Mouse (Mus musculus): ENCODE results near the gene Bcas3. TPM values are rescaled to one million over a fixed set of nuclear protein-coding genes. Genes with fewer than 3 reads are reported as not detected.

Bcas3 gene
- polyA plus RNA-seq, 1 experiment from 2014 or later = 28.5 TPM

GRCm38 (mm10) chr11:85780303-85780702, 427.3 kb downstream of the Bcas3 start:
- Histone ChIP-seq H3K4me1 (replicated peaks) (no peaks in the 10 kb centered on the region), H3K9ac (replicated peaks) (no peak overlapping the region), H3K4me2 (replicated peaks) (no peak overlapping the region), H3K27me3 (peaks cover 10% of the 10 kb centered on the region; the same call in 1 of the 2 replicates), H3K36me3 (no peaks in the 10 kb centered on the region), H3K9me3 (no peaks in the 10 kb centered on the region), H3K27ac (no peak overlapping the region), H3K4me3 (replicated peaks) (no peak overlapping the region)
- WGBS = 75% methylated on average over 4 of the region's 4 CpGs
- no peak for ATAC-seq

GRCm38 (mm10) chr11:85786113-85786718, 433.2 kb downstream of the Bcas3 start:
- H3K9me3 ChIP-seq = no peaks in the 10 kb centered on the region
- H3K9ac ChIP-seq (replicated peaks) = no peak overlapping the region
- H3K4me3 ChIP-seq (replicated peaks) = no peak overlapping the region
- H3K36me3 ChIP-seq = no peaks in the 10 kb centered on the region
- H3K4me2 ChIP-seq (replicated peaks) = no peak overlapping the region
- H3K27ac ChIP-seq = no peak overlapping the region
- WGBS = 77% methylated on average over 3 of the region's 3 CpGs
- H3K4me1 ChIP-seq (replicated peaks) = no peaks in the 10 kb centered on the region
- H3K27me3 ChIP-seq = peaks cover 3% of the 10 kb centered on the region; the same call in 1 of the 2 replicates
- no peak for ATAC-seq

DNA sequence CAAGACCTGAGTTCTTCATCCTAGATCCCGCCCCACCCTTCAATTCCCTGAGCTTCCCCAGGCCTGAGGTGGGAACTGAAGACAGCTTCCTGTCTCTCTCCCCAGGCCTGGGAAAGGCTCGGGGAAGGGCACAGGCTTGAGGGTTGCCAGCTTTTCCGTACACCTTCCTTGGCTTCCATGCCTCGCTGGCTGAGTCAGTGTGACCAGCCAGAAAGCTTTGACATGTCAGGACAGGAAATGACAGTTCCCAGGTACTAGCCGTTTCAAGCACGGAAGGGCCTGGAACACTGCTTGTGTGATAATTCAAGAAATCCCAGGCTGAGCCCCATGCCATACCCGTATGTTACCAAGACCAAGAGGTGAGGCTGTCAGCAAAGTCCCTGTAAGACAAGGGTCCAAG, 436.8 kb downstream of the Bcas3 start:
- no peaks in the 10 kb centered on the region for H3K27me3 ChIP-seq
- no peak overlapping the region for H3K4me3 ChIP-seq (replicated peaks)
- 91% methylated on average over 7 of the region's 7 CpGs for WGBS
- no peaks in the 10 kb centered on the region for H3K36me3 ChIP-seq
- no peak overlapping the region for H3K9ac ChIP-seq (replicated peaks)
- no peaks in the 10 kb centered on the region for H3K9me3 ChIP-seq
- ATAC-seq = no peak
- no peaks in the 10 kb centered on the region for H3K4me1 ChIP-seq (replicated peaks)
- H3K27ac ChIP-seq = no peak overlapping the region
- no peak overlapping the region for H3K4me2 ChIP-seq (replicated peaks)

DNA sequence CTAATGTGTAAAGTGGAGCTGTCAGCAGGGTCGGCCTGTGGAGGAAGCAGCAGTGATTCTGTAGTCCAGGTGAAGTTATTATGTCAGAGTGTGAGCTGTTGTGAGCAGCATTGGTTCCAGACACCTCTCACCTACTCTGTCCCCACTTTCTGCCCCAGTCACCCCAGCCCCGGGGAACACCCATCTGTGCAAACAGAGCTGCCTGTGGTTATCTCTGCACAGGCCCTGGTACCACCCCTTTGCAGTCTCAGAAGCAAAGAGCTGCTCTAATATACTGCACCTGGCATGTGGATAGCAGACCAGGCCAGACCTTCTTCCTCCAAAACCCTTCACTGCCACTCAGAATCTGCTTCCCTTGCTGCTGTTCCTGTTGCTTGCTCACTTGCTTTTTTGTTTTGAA, 437.3 kb downstream of the Bcas3 start:
- no peak for ATAC-seq
- Histone ChIP-seq H3K4me2 (replicated peaks) (no peak overlapping the region), H3K4me1 (replicated peaks) (no peaks in the 10 kb centered on the region), H3K4me3 (replicated peaks) (no peak overlapping the region), H3K9me3 (no peaks in the 10 kb centered on the region), H3K36me3 (no peaks in the 10 kb centered on the region), H3K27me3 (no peaks in the 10 kb centered on the region), H3K9ac (replicated peaks) (no peak overlapping the region), H3K27ac (no peak overlapping the region)
- 81% methylated on average over 2 of the region's 2 CpGs for WGBS

DNA sequence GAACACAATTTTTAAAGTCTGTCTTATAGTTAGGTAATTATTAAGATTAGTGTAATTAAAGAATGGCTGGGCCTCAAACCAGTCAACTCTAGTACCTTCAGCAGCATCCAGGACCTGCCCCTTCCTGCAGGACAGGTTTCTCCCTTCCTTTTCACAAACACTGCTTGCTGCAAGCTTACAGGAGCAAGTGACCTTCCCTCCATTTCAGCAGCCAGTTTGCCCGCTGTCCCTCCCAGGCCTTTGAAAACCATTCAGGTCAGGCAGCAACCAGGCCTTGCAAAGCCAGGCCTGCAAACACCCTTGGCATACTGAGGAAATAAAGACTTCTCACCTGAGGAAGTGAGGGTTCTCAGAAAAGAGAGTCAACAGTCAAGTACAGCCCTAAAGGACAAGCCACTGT, 438.2 kb downstream of the Bcas3 start:
- no peak for ATAC-seq
- Histone ChIP-seq H3K27me3 (no peaks in the 10 kb centered on the region), H3K36me3 (no peaks in the 10 kb centered on the region), H3K4me2 (replicated peaks) (no peak overlapping the region), H3K4me1 (replicated peaks) (no peaks in the 10 kb centered on the region), H3K9ac (replicated peaks) (no peak overlapping the region), H3K27ac (no peak overlapping the region), H3K4me3 (replicated peaks) (no peak overlapping the region), H3K9me3 (no peaks in the 10 kb centered on the region)
- 75% methylated on average over 1 of the region's 1 CpGs for WGBS

- H3K4me3 ChIP-seq (replicated peaks) = no peak overlapping the region
- no peaks in the 10 kb centered on the region for H3K36me3 ChIP-seq
- H3K4me2 ChIP-seq (replicated peaks) = no peak overlapping the region
- H3K9me3 ChIP-seq = no peaks in the 10 kb centered on the region
- no peaks in the 10 kb centered on the region for H3K27me3 ChIP-seq
- no peak overlapping the region for H3K27ac ChIP-seq
- H3K9ac ChIP-seq (replicated peaks) = no peak overlapping the region
- no peak for ATAC-seq
- WGBS = 67% methylated on average over 12 of the region's 12 CpGs
- no peaks in the 10 kb centered on the region for H3K4me1 ChIP-seq (replicated peaks)
Observed at GRCm38 (mm10) chr11:85792534-85793215, 439.7 kb downstream of the Bcas3 start.

DNA sequence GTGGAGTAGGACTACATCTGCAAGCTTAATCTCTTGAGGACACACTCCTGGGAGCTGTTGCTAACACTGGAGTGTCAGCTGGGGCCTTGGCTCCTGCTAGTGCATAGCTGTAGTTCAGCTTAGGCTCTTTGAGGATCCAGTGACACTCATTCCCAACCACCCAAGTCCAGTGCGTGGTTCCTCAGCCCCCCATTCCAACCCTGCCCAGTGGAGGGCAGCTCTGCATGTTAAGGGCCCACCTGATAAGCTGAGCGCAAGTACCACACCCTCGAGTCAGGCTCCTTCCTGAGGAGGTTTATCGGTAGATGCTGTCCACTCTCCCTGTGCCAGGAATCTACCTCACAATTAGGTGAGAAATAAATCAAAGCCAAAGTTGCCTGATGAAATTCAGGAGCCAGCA, 446.5 kb downstream of the Bcas3 start:
- ATAC-seq = no peak
- H3K27ac ChIP-seq = no peak overlapping the region

GRCm38 (mm10) chr11:85799856-85800255, 446.9 kb downstream of the Bcas3 start:
- H3K27me3 ChIP-seq = no peaks in the 10 kb centered on the region
- H3K4me3 ChIP-seq (replicated peaks) = no peak overlapping the region
- no peaks in the 10 kb centered on the region for H3K4me1 ChIP-seq (replicated peaks)
- H3K9me3 ChIP-seq = no peaks in the 10 kb centered on the region
- 72% methylated on average over 19 of the region's 19 CpGs for WGBS
- ATAC-seq = no peak
- no peak overlapping the region for H3K4me2 ChIP-seq (replicated peaks)
- H3K9ac ChIP-seq (replicated peaks) = no peak overlapping the region
- no peak overlapping the region for H3K27ac ChIP-seq
- no peaks in the 10 kb centered on the region for H3K36me3 ChIP-seq

More for the DNA sequence above, 446.5 kb downstream of the Bcas3 start:
- WGBS = 91% methylated on average over 4 of the region's 4 CpGs
- H3K27me3 ChIP-seq = no peaks in the 10 kb centered on the region
- H3K9ac ChIP-seq (replicated peaks) = no peak overlapping the region
- H3K4me2 ChIP-seq (replicated peaks) = no peak overlapping the region
- no peaks in the 10 kb centered on the region for H3K4me1 ChIP-seq (replicated peaks)
- H3K36me3 ChIP-seq = no peaks in the 10 kb centered on the region
- no peak overlapping the region for H3K4me3 ChIP-seq (replicated peaks)
- H3K9me3 ChIP-seq = no peaks in the 10 kb centered on the region

DNA sequence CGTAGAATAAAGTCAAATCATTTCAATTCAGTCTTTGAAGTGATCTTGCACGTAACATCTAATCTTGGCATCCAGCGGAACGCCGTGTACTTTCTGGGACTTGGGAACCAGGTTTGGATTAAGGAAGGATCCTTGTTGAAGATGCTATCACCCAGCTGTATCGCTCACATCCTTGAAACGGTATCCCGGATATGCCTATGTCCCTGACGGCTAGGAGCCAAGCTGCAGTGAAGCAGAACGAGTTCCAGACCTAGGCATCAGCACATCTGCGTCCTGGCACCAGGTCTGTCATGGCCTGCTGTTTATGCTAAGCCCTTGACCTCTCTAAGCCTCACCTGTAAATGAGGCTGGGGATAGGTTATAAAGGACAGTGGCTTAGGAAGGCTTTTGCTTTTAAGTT, 447.4 kb downstream of the Bcas3 start:
- Histone ChIP-seq H3K4me2 (replicated peaks) (no peak overlapping the region), H3K27ac (no peak overlapping the region), H3K9me3 (no peaks in the 10 kb centered on the region), H3K36me3 (no peaks in the 10 kb centered on the region), H3K27me3 (no peaks in the 10 kb centered on the region), H3K9ac (replicated peaks) (no peak overlapping the region), H3K4me3 (replicated peaks) (no peak overlapping the region), H3K4me1 (replicated peaks) (no peaks in the 10 kb centered on the region)
- no peak for ATAC-seq
- WGBS = 74% methylated on average over 11 of the region's 11 CpGs

DNA sequence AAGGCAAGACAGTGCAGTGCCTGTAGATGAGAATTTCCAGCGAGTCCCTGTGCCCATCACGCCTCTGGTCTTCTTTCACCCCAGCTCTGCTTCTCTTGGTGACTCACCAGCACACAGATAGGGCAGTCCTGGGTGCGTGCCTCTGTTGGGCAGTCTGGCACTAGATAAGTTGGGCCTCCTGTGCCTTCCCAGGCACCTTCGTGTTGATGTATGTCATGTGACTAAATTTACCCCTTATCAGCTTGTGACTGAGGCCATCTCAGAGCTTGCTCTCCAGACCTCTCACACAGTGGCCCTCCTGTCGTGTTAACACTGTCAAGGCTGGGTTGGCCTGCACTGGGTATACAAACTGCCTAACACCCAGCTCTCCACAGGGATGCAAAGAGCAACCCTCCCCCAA, 451.1 kb downstream of the Bcas3 start:
- ATAC-seq = no peak
- Histone ChIP-seq H3K27me3 (no peaks in the 10 kb centered on the region), H3K4me2 (replicated peaks) (no peak overlapping the region), H3K4me1 (replicated peaks) (no peaks in the 10 kb centered on the region), H3K9me3 (no peaks in the 10 kb centered on the region), H3K9ac (replicated peaks) (no peak overlapping the region), H3K4me3 (replicated peaks) (no peak overlapping the region), H3K36me3 (no peaks in the 10 kb centered on the region), H3K27ac (no peak overlapping the region)
- 79% methylated on average over 5 of the region's 5 CpGs for WGBS

DNA sequence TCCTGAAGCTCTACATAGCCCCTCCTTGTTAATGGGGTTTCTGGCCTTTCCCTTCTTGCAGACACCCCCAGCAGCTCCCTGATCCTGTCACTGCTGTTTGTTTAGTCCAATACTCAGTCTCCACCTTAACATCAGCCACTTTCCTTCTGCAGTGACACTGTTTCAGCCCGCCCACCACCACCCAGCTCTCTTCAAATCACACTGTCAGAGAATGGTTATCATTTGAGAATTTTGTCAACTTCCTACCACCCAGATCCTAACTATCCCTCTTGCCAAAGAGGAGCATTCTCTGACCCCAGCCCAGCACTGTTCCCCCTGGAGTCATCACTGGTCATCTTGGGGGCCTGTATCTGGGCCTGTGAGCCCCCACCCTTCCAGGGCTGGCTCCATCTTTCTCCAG, 452.8 kb downstream of the Bcas3 start:
- ATAC-seq = no peak
- H3K9me3 ChIP-seq = no peaks in the 10 kb centered on the region
- no peak overlapping the region for H3K4me2 ChIP-seq (replicated peaks)
- H3K9ac ChIP-seq (replicated peaks) = no peak overlapping the region
- H3K27me3 ChIP-seq = no peaks in the 10 kb centered on the region
- WGBS = 84% methylated on average over 1 of the region's 1 CpGs
- no peak overlapping the region for H3K27ac ChIP-seq
- H3K36me3 ChIP-seq = no peaks in the 10 kb centered on the region
- H3K4me1 ChIP-seq (replicated peaks) = no peaks in the 10 kb centered on the region
- no peak overlapping the region for H3K4me3 ChIP-seq (replicated peaks)

DNA sequence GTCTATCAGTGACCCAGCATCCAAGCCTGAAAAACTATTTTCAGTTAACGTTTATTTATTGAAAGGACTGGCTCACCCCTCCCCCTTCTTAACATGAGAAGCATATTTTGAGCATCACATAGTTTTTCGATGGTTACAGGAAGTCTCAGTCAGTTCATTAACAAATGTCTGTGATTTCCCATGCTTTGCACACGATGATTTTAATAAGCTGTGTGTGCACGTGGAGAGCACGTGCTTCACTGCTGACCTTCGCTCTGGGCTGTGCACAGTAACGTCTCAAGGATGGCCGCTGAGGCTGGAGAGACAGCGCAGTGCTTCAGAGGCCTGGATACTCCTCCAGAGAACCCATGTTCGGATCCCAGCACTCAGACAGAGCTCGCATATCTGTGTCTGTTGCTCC, 454.4 kb downstream of the Bcas3 start:
- Histone ChIP-seq H3K4me1 (replicated peaks) (no peaks in the 10 kb centered on the region), H3K9ac (replicated peaks) (no peak overlapping the region), H3K4me3 (replicated peaks) (no peak overlapping the region), H3K36me3 (no peaks in the 10 kb centered on the region), H3K9me3 (no peaks in the 10 kb centered on the region), H3K27me3 (no peaks in the 10 kb centered on the region), H3K4me2 (replicated peaks) (no peak overlapping the region), H3K27ac (no peak overlapping the region)
- ATAC-seq = no peak
- 89% methylated on average over 11 of the region's 11 CpGs for WGBS

DNA sequence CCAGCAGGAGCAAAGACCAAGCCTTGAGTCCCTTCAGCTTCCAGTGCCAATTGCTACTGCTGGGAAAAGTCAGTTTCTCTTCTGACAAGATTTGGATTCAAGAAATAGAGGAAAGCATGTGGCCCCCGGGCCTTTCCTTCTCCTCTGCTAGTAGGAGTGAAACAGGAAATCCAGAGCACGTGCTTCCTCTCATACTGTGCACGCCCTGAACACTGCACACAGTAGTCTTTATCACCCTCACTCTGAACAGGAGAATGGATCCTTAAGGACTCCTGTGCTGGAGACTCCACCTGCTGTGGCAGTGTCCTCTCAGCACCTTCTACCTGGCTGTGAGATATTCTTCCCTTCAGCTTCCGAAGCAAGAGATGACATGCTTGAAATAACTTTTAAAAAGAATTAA, 458.3 kb downstream of the Bcas3 start:
- Histone ChIP-seq H3K4me3 (replicated peaks) (no peak overlapping the region), H3K27ac (no peak overlapping the region), H3K4me2 (replicated peaks) (no peak overlapping the region), H3K9ac (replicated peaks) (no peak overlapping the region), H3K4me1 (replicated peaks) (no peaks in the 10 kb centered on the region), H3K9me3 (no peaks in the 10 kb centered on the region), H3K36me3 (no peaks in the 10 kb centered on the region), H3K27me3 (0 out of 2 replicates have a peak, but pooled peaks cover 9% of the 10 kb centered on the region)
- WGBS = 86% methylated on average over 4 of the region's 4 CpGs
- ATAC-seq = no peak

All from midbrain, embryonic 13.5 days (tissue).